33 mouse cellular contexts compared by ENCODE assay signal in the genomic region with DNA sequence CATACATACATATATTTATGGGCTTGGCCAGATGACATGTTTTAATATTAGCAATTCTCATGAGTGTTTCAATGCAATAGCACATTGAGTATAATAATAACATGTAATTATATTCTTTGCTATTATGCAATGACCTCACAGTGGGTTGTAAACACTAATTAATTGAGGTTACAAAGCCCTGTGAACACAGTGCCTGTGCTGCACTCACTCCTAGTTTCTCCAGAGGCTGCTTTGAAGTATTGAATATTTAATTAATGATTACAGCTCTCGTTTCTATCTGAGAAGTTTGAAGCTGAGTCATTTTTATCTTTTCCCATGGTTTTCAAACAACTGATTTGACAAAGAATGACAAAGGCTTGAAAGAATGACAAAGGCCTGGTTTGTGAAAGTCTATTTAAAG. TPM values are rescaled to one million over a fixed set of nuclear protein-coding genes. Genes with fewer than 3 reads are reported as not detected.
DNase-seq lines count a peak whose midpoint lies in the region; ATAC-seq and TF ChIP-seq lines count a peak whose summit lies in the region.
"Had no signal": no experiment of that assay in that cellular context is flagged by ENCODE, and none has a peak within 500 bp of the region (broad histone marks: within the 10 kb centered on the region; RNA-seq: fewer than 3 reads in every experiment).

No protein-coding gene starts in this region.

- H3K4me3 ChIP-seq in embryonic facial prominence, embryonic 15.5 days (replicated peaks): no peak overlapping the region
- no peak overlapping the region for H3K4me3 ChIP-seq in embryonic facial prominence, embryonic 10.5 days
- H3K4me3 ChIP-seq in midbrain, embryonic 13.5 days (replicated peaks): no peak overlapping the region
- no peak overlapping the region for H3K4me3 ChIP-seq in midbrain, postnatal 0 days (ENCODE audit: low read depth, low read length)
- no peak overlapping the region for H3K4me3 ChIP-seq in forebrain, embryonic 15.5 days
- H3K4me3 ChIP-seq: embryonic facial prominence, embryonic 13.5 days; erythroblast, embryonic 14.5 days; hindbrain, embryonic 15.5 days; limb, embryonic 10.5 days; limb, embryonic 15.5 days; liver, embryonic 13.5 days; stomach, embryonic 15.5 days had no signal

- peak; percentile 60; the same call in 1 of the 2 replicates for ATAC-seq in embryonic facial prominence, embryonic 15.5 days (ENCODE audit: insufficient number of reproducible peaks, low FRiP score, low TSS enrichment, low read depth)
- peak; percentile 75 for ATAC-seq in midbrain, embryonic 13.5 days
- ATAC-seq in midbrain, postnatal 0 days (ENCODE audit: low FRiP score): no peak
- ATAC-seq in forebrain, embryonic 15.5 days (replicated peaks): peak; percentile 41; the same call in 1 of the 2 replicates

- H3K27ac ChIP-seq in embryonic facial prominence, embryonic 15.5 days (replicated peaks): no peak overlapping the region
- H3K27ac ChIP-seq in embryonic facial prominence, embryonic 10.5 days (replicated peaks): no peak overlapping the region
- no peak overlapping the region for H3K27ac ChIP-seq in midbrain, embryonic 13.5 days
- H3K27ac ChIP-seq in midbrain, postnatal 0 days (ENCODE audit: low read depth, low read length): no peak overlapping the region
- no peak overlapping the region for H3K27ac ChIP-seq in forebrain, embryonic 15.5 days (replicated peaks)
- H3K27ac ChIP-seq: embryonic facial prominence, embryonic 13.5 days; hindbrain, embryonic 15.5 days; kidney, postnatal 0 days; limb, embryonic 10.5 days; limb, embryonic 15.5 days; liver, embryonic 13.5 days; macrophage; stomach, embryonic 15.5 days had no signal

- 50% methylated on average over 1 of the region's 1 CpGs for WGBS in embryonic facial prominence, embryonic 15.5 days
- 64% methylated on average over 1 of the region's 1 CpGs for WGBS in embryonic facial prominence, embryonic 10.5 days
- WGBS in midbrain, embryonic 13.5 days: 20% methylated on average over 1 of the region's 1 CpGs
- 33% methylated on average over 1 of the region's 1 CpGs for WGBS in midbrain, postnatal 0 days
- 4% methylated on average over 1 of the region's 1 CpGs for WGBS in forebrain, embryonic 15.5 days

- no peak overlapping the region for H3K9ac ChIP-seq in embryonic facial prominence, embryonic 15.5 days
- H3K9ac ChIP-seq in midbrain, embryonic 13.5 days (replicated peaks): no peak overlapping the region
- no peak overlapping the region for H3K9ac ChIP-seq in midbrain, postnatal 0 days (replicated peaks; ENCODE audit: low read length, poor library complexity, severe bottlenecking)
- no peak overlapping the region for H3K9ac ChIP-seq in forebrain, embryonic 15.5 days (replicated peaks)
- H3K9ac ChIP-seq: embryonic facial prominence, embryonic 13.5 days; hindbrain, embryonic 15.5 days; limb, embryonic 15.5 days; liver, embryonic 13.5 days; stomach, embryonic 15.5 days had no signal

- H3K9me3 ChIP-seq in embryonic facial prominence, embryonic 15.5 days (replicated peaks): no peaks in the 10 kb centered on the region
- H3K9me3 ChIP-seq in embryonic facial prominence, embryonic 10.5 days: no peaks in the 10 kb centered on the region
- no peaks in the 10 kb centered on the region for H3K9me3 ChIP-seq in midbrain, embryonic 13.5 days
- H3K9me3 ChIP-seq in midbrain, postnatal 0 days (ENCODE audit: low read length): no peaks in the 10 kb centered on the region
- H3K9me3 ChIP-seq in forebrain, embryonic 15.5 days: no peaks in the 10 kb centered on the region
- H3K9me3 ChIP-seq: embryonic facial prominence, embryonic 13.5 days; hindbrain, embryonic 15.5 days; limb, embryonic 10.5 days; limb, embryonic 15.5 days; liver, embryonic 13.5 days; stomach, embryonic 15.5 days had no signal

- TF ChIP-seq CTCF in midbrain, postnatal 0 days (IDR thresholded peaks at IDR 0.05): no peak

- no peaks in the 10 kb centered on the region for H3K27me3 ChIP-seq in embryonic facial prominence, embryonic 15.5 days
- no peaks in the 10 kb centered on the region for H3K27me3 ChIP-seq in embryonic facial prominence, embryonic 10.5 days (replicated peaks; ENCODE audit: low read depth, poor library complexity, severe bottlenecking)
- no peaks in the 10 kb centered on the region for H3K27me3 ChIP-seq in midbrain, embryonic 13.5 days
- H3K27me3 ChIP-seq in midbrain, postnatal 0 days (ENCODE audit: insufficient read depth, low read length): no peaks in the 10 kb centered on the region
- H3K27me3 ChIP-seq in forebrain, embryonic 15.5 days: no peaks in the 10 kb centered on the region
- H3K27me3 ChIP-seq: CH12.LX; embryonic facial prominence, embryonic 13.5 days; hindbrain, embryonic 15.5 days; limb, embryonic 15.5 days; liver, embryonic 13.5 days; stomach, embryonic 15.5 days had no signal

- H3K4me1 ChIP-seq in embryonic facial prominence, embryonic 15.5 days: no peaks in the 10 kb centered on the region
- no peaks in the 10 kb centered on the region for H3K4me1 ChIP-seq in embryonic facial prominence, embryonic 10.5 days
- H3K4me1 ChIP-seq in midbrain, embryonic 13.5 days (replicated peaks): peaks cover 3% of the 10 kb centered on the region; the same call in 1 of the 2 replicates
- no peaks in the 10 kb centered on the region for H3K4me1 ChIP-seq in midbrain, postnatal 0 days (ENCODE audit: insufficient read depth, low read length)
- H3K4me1 ChIP-seq in forebrain, embryonic 15.5 days: no peaks in the 10 kb centered on the region
- H3K4me1 ChIP-seq: hindbrain, embryonic 15.5 days; limb, embryonic 10.5 days; limb, embryonic 15.5 days; liver, embryonic 13.5 days; stomach, embryonic 15.5 days had no signal

- H3K36me3 ChIP-seq in embryonic facial prominence, embryonic 15.5 days: no peaks in the 10 kb centered on the region
- no peaks in the 10 kb centered on the region for H3K36me3 ChIP-seq in embryonic facial prominence, embryonic 10.5 days (replicated peaks)
- no peaks in the 10 kb centered on the region for H3K36me3 ChIP-seq in midbrain, embryonic 13.5 days
- H3K36me3 ChIP-seq in midbrain, postnatal 0 days (ENCODE audit: insufficient read depth, low read length): no peaks in the 10 kb centered on the region
- no peaks in the 10 kb centered on the region for H3K36me3 ChIP-seq in forebrain, embryonic 15.5 days
- H3K36me3 ChIP-seq: embryonic facial prominence, embryonic 13.5 days; hindbrain, embryonic 15.5 days; limb, embryonic 10.5 days; limb, embryonic 15.5 days; liver, embryonic 13.5 days; stomach, embryonic 15.5 days had no signal

- no peak overlapping the region for H3K4me2 ChIP-seq in embryonic facial prominence, embryonic 15.5 days (replicated peaks)
- H3K4me2 ChIP-seq in midbrain, embryonic 13.5 days (replicated peaks): no peak overlapping the region
- no peak overlapping the region for H3K4me2 ChIP-seq in midbrain, postnatal 0 days (ENCODE audit: low read depth, low read length, poor library complexity, severe bottlenecking)
- no peak overlapping the region for H3K4me2 ChIP-seq in forebrain, embryonic 15.5 days (replicated peaks)
- H3K4me2 ChIP-seq: embryonic facial prominence, embryonic 13.5 days; hindbrain, embryonic 15.5 days; limb, embryonic 15.5 days; liver, embryonic 13.5 days; stomach, embryonic 15.5 days had no signal

- no peak for DNase-seq in embryonic facial prominence, embryonic 10.5 days (ENCODE audit: low spot score)
- DNase-seq in midbrain, postnatal 0 days (ENCODE audit: low spot score): no peak
- DNase-seq in Muller cell, postnatal 12 days (ENCODE audit: inconsistent ontology term): peak; percentile 97
- DNase-seq in adrenal gland, postnatal 36 days: no peak
- DNase-seq in right cerebral cortex, postnatal 25 days: no peak
- DNase-seq: adrenal gland, adult 8-10 months; cerebellum, adult 11 months; cerebellum, adult 9-10 months; embryo, embryonic 11 days; gastrocnemius, postnatal 14 days; heart, postnatal 14 days; kidney, adult 2 months; kidney, postnatal 4 days; layer of hippocampus, postnatal 36 days; liver, embryonic 13.5 days; lung, adult 2 months; lung, postnatal 10 days; thymus, adult 18-20 months; thymus, postnatal 25 days had no signal

RNA-seq across cellular contexts. Expression of gene Arhgap42, which starts 24.6 kb away (rescaled TPM):
- polyA plus RNA-seq in embryonic facial prominence, embryonic 15.5 days (2015; fragmentation: Nextera tagmentation; extraction: Ambion mirVana): 54.5 TPM in 2 replicates
- 35.8 and 36.7 TPM in 2 replicates for polyA plus RNA-seq in embryonic facial prominence, embryonic 10.5 days (2016; fragmentation: Nextera tagmentation; extraction: Ambion mirVana)
- 15.5 and 19.5 TPM in 2 replicates for polyA plus RNA-seq in midbrain, embryonic 13.5 days (2015; fragmentation: Nextera tagmentation; extraction: Ambion mirVana)
- total RNA-seq in midbrain, postnatal 0 days (2014; rRNA removed): 9.0 and 11.2 TPM in 2 replicates
- polyA plus RNA-seq in midbrain, postnatal 0 days (2015; fragmentation: Nextera tagmentation; extraction: Ambion mirVana): 11.3 and 11.7 TPM in 2 replicates
- polyA plus RNA-seq in forebrain, embryonic 15.5 days (2015; fragmentation: Nextera tagmentation; extraction: Ambion mirVana): 22.5 and 22.7 TPM in 2 replicates
- 10 to 100 TPM; 30.1 to 35.4 TPM for total RNA-seq in adrenal gland, postnatal 36 days (2021)
- total RNA-seq: CH12.LX; granulocyte monocyte progenitor cell, adult 5-6 weeks; megakaryocyte-erythroid progenitor cell, adult 5-6 weeks had no signal
- polyA plus RNA-seq: macrophage had no signal
